Mouse (Mus musculus) urinary bladder, adult 2 months (tissue): Measurements from ENCODE around the gene Mcm2. TPM values are rescaled to one million over a fixed set of nuclear protein-coding genes. Genes with fewer than 3 reads are reported as not detected.

Source experiments
- DNase-seq: peaks from one replicate; pipeline ENCODE4 v3.0.0; 2022; ENCODE audit warnings: low spot score
- polyA plus RNA-seq: library from polyadenylated mRNA; depleted of rRNA; stranded (reverse); fragments of >200 nt; gene quantifications from 2 replicates; pipeline ENCODE4 v1.2.3, GENCODE M21; 2012

Gene Mcm2
- polyA plus RNA-seq, 1 experiment = 14.5 TPM

DNA sequence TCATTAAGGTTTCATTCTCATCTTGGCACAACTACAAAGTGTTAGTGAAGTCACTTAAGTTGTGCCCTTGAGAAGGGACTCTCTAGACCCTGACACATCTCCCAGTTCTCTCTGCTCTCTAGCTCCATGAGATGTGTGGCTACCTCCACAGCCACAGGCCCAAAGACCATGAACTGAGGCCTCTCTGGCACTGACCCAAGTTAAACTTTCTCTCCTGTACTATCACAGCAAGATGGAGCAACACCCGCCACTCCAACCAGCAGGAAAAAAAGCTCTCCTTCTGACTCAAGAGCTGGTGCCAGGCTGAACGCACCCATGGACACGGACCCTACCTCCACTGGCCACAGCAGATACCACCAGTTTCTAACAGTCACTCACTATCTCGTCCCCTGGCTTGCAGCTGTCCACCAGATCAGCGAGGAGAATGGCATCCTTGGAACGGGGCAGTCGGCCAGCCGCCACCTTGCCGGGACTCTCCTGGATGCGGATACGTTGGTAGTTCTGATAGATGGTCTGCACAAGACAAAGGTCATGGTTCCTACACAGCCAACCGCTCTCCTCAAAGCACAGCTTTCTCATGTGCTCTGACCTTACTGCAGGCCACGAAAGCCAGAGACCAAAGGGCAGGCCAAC, 9.1 kb downstream of the Mcm2 start:
- no peak for DNase-seq

GRCm38 (mm10) chr6:88886417-88886967, 12.1 kb downstream of the Mcm2 start:
- no peak for DNase-seq

DNA sequence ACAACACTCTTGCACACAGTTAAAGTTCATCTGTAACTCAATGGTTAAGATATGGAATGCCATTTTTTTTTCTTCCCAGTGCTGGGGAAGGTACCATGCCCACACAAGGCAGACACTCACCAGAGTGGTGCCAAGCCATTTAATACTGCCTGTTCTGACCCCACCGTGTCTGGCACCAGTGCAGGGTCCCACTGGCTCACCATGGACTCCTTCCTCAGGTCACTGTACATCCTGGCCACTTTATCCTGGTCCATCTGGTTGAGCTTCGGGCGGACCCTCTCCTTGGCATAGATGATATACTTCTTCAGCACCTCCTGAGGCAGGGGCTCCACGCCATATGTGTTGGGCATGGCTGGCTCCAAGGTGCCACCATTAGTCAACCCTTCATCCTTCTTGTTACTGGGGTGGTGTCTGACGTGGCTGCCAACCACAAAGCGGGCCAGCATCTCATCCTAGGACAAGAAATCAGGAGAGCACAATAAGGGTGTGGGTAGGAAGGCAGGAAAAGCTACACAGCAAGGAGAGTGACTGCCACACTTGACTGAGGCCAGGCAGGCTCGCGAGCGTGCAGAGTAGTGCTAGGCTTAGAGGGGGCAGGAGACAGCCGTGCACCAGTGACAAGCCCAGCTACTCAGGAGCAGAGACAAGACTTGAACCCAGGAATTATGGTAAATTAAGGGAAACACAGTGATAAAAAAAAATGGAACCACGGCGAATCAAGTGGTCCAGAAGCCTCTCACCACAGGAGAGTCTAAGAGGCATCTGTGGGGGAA, 12.8 kb downstream of the Mcm2 start:
- DNase-seq = no peak

DNA sequence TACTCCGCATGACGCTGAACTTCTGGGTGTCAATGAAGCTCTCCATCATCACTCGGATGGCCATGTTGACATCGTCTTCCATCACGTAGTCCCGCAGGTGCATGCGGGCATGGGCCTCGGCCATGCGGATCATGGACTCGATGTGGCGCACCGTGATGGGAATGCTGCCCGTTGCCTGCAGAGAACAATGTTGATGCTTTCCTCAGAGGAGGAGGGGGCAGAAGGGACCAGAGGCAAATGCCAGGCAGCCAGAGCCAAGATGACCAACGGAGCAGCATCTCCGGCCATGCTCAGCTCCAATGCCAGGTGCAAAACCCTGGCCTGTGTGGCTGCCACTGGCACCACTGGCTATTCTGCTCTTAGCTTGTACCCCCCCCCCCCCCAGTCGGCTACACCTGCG, 13.9 kb downstream of the Mcm2 start:
- DNase-seq = no peak

GRCm38 (mm10) chr6:88884195-88884594, 14.4 kb downstream of the Mcm2 start:
- no peak for DNase-seq

- no peak for DNase-seq
Observed at GRCm38 (mm10) chr6:88881334-88881733, 17.2 kb downstream of the Mcm2 start.

GRCm38 (mm10) chr6:88879471-88879870, 19.1 kb downstream of the Mcm2 start:
- no peak for DNase-seq

GRCm38 (mm10) chr6:88874868-88875508, 23.6 kb downstream of the Mcm2 start, which contains the start of gene Podxl2:
Podxl2 (minus strand) TSS chr6:88875044.
- peak; percentile 48 for DNase-seq

DNA sequence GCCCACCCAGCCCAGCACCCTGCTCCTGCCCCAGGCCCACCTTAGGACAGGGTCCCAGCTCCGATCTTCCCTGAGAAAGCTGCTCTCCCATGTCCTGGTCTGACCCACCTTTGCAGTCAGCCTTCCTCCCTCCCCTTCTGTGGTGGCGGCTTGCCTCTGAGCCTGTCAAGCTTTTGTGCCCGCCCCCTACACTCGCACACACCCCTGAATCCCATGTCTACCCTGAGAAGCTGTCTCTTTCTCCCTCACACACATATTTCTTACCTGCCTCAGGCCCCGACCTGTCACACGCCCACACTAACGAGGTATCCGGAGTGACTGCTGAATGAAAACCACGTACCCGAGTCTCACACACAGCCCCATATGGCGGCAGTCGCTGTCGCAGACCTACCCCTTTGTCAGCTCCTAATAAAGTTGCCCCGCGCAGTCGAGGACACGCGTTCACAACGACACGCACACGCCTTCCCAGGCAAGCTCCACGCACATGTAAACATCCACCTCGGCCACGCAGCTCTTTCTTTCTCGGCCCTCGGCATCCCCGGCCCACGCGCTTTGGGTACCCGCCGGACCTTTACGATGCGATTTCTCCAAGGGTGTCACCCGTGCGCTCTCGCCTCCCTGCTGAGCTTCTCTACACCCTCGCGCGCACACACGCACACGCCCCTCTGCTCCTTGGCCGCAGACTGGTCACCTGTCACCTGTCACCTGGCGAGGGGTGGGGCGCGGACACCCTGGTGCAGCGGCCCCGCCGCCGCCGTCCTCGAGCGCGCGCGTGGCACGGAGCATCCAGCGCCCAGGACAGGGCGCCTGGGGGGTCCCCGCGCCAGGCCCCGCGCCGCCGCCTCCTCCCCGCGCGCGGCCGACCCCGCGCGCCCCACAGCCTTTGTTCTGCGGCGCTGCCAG, 24.4 kb downstream of the Mcm2 start:
- no peak for DNase-seq

GRCm38 (mm10) chr6:88872811-88873210, 25.8 kb downstream of the Mcm2 start:
- no peak for DNase-seq

DNA sequence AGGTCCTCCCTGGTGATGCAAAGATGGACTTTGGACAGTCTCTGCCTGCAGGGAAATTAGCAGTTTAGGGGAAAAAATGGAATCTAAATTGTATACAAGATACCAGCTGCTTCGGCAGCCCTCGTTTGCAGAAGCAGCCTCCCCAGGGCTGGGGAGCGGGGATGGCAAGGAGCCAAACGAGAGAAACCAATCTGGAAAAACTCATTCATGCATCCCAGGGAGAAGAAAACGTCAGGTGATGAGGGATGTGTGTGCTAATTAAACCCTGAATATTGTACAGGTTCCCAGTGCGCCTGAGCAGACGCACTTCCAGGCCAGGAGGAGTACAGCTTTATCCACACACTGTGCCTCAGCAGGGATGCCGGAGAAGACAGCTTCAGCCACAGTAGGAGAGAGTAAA, 27.0 kb downstream of the Mcm2 start:
- no peak for DNase-seq

- DNase-seq = no peak
Observed at GRCm38 (mm10) chr6:88870594-88870993, 28.0 kb downstream of the Mcm2 start.

- DNase-seq = no peak
Observed at GRCm38 (mm10) chr6:88869459-88869858, 29.1 kb downstream of the Mcm2 start.

DNA sequence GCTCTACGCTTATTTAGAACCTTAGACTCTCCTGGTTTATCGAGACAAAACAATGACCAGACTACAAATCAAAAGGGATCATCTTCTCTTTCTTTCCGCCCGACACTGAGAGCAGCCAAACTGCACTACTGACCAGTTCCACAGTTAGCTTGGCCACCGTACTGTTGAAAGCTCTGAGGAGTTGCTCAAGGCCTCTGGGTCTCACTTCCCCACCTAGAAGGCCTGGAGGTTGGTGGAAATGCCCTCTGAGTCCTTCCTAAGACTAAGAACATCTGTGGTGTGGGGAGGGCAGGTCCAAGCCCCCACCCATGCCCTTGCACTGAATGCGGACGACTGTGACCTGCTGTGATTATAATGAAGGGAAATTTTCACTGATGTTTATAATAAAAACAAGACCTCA, 32.9 kb downstream of the Mcm2 start:
- DNase-seq = no peak

DNA sequence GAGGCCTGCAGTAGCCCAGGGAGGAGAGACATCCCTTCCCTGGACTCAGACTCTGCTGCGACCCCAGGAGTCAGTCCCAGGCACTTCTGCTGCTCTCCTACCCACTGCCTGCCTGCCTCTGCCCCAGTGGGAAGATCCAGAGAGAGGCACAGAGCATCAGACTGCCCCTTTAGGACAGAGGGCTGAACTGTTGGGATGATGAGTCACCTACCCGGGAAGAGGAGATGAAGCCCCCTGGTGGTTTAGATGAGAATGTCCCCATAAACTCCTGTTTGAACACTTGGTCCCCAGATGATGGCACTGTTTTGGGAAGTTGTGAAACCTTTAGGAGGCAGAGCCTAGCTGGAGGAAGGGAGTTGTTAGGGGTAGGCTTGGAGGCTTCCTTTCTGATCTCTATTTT, 37.7 kb downstream of the Mcm2 start:
- DNase-seq = no peak

DNA sequence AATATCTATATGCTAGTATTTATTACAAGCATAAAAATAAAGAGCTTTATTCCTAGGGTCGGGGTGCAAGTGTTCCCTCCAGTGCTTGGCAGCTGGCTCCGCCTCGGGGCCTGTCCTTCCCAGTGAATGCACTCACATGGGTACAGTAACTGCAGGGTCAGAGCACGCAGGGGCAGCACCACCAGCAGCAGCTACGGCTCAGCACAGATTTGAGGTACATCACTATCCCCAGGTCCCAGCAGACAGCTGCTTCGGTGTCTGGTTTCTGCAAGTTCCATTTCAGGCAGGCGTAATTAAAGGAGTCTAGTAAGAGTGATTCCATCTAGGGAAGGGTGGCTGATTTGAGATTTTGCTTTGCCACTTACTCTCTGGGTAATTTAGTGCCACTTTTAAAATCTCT, 40.2 kb downstream of the Mcm2 start:
- DNase-seq = no peak

- DNase-seq = no peak
Observed at GRCm38 (mm10) chr6:88857830-88858229, 40.8 kb downstream of the Mcm2 start.

GRCm38 (mm10) chr6:88857249-88857648, 41.3 kb downstream of the Mcm2 start:
- DNase-seq = no peak

DNA sequence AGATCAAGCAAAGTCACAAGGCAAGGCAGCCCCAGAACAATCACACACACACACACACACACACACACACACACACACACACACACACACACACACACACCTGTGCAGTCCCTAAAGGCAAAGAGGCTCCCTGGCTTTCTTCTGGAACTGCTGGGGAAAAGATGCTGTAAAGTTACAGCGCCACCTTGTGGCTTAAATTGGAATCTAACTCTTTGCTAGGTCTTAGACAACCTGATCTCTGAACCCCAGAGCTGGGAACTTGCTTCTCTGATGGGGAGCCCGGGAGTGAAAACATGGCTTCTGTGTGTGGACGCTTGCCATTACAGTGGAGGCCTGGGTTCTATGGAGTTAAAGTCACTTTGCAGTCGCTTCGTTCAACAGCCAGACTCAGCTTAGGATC, 42.9 kb downstream of the Mcm2 start:
- no peak for DNase-seq

GRCm38 (mm10) chr6:88854509-88854908, 44.1 kb downstream of the Mcm2 start:
- DNase-seq = no peak

DNA sequence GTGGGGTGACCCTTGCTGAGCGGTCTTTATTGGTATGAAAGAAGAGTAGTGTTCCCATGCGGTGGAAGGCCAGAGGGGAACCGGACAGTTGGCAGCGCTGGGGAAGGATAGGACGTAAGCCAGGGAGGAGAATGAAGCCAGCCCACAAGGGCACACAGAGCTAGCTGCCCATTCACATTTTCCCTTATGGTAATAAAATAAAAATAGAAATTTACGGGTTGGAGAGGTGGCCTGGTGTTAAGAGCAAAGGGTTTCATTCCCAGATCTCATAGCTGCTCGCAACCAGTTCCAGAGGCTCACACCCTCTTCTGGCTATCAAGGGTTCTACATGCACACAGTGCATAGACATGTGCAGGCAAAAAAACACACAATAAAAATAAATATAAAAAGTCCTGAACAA, 48.5 kb downstream of the Mcm2 start:
- DNase-seq = no peak

GRCm38 (mm10) chr6:88849270-88849669, 49.3 kb downstream of the Mcm2 start:
- DNase-seq = no peak
